Mouse (Mus musculus) ES-E14 (cell line): Measurements from ENCODE around the gene Rabgap1l. TPM values are rescaled to one million over a fixed set of nuclear protein-coding genes. Genes with fewer than 3 reads are reported as not detected.

Source experiments
- DNase-seq: peaks from one replicate; pipeline ENCODE4 v3.0.0-alpha.2; 2013; ENCODE audit warnings: low read depth, low spot score
- H3K27ac ChIP-seq: 2 replicates; pipeline ENCODE4 v1.5.1; 2012; ENCODE audit warnings: low read depth, mild to moderate bottlenecking, low read length, moderate library complexity, mixed read lengths; ENCODE audit not compliant: poor library complexity, insufficient read depth, severe bottlenecking
- H3K36me3 ChIP-seq: 2 replicates; pipeline ENCODE4 v1.6.1; 2012; ENCODE audit warnings: mild to moderate bottlenecking, low read length, moderate library complexity, mixed read lengths; ENCODE audit not compliant: control insufficient read depth, poor library complexity, insufficient read depth, severe bottlenecking
- H3K4me1 ChIP-seq, 2 experiments: fragments of 150-350 bp in 1 of 2; sonication (generic) in 1 of 2; 2 replicates each; pipeline ENCODE4 v1.6.1; 2012; ENCODE audit warnings: low read length in 2 of 2, mild to moderate bottlenecking in 1 of 2, mixed read lengths in 1 of 2; ENCODE audit not compliant: control insufficient read depth in 2 of 2, insufficient read depth in 2 of 2, poor library complexity in 1 of 2
- H3K4me3 ChIP-seq, 2 experiments: fragments of 150-350 bp in 1 of 2; sonication (generic) in 1 of 2; 2 replicates each; pipeline ENCODE4 v1.5.1; 2012; ENCODE audit warnings: low read length in 2 of 2, low read depth in 1 of 2, mild to moderate bottlenecking in 1 of 2, mixed read lengths in 1 of 2; ENCODE audit not compliant: insufficient read depth in 1 of 2, poor library complexity in 1 of 2, severe bottlenecking in 1 of 2
- H3K9ac ChIP-seq: 2 replicates; pipeline ENCODE4 v1.6.1; 2012; ENCODE audit warnings: low read depth, mild to moderate bottlenecking, low read length, mixed read lengths; ENCODE audit not compliant: poor library complexity, insufficient read depth, severe bottlenecking
- H3K9me3 ChIP-seq: fragments of 150-350 bp; sonication (generic); 2 replicates; pipeline ENCODE4 v1.6.1; 2012; ENCODE audit warnings: low read depth, mild to moderate bottlenecking, low read length; ENCODE audit not compliant: control insufficient read depth, insufficient read depth
- CHD2 ChIP-seq: IDR thresholded peaks from 2 replicates; pipeline ENCODE4 v1.6.1; 2014; ENCODE audit warnings: mild to moderate bottlenecking, low read depth, low read length, inconsistent platforms
- HCFC1 ChIP-seq: IDR thresholded peaks from 2 replicates; pipeline ENCODE4 v1.6.1; 2012; ENCODE audit warnings: low read length, inconsistent platforms, borderline replicate concordance; ENCODE audit not compliant: insufficient read depth
- MAFK ChIP-seq: IDR thresholded peaks from 2 replicates; pipeline ENCODE4 v1.6.1; 2014; ENCODE audit warnings: mild to moderate bottlenecking, low read depth, low read length, inconsistent platforms; ENCODE audit not compliant: insufficient read depth
- ZC3H11A ChIP-seq: IDR thresholded peaks from 2 replicates; pipeline ENCODE4 v1.6.1; 2012; ENCODE audit warnings: low read depth, mild to moderate bottlenecking, inconsistent platforms, low read length, borderline replicate concordance
- ZNF384 ChIP-seq: IDR thresholded peaks from 2 replicates; pipeline ENCODE4 v1.6.1; 2012; ENCODE audit warnings: low read depth, low read length, inconsistent platforms
- in situ Hi-C, 2 experiments: fragments of 600-800 bp; cut with MboI; formaldehyde crosslinking; loops; one replicate each; pipeline ENCODE4 v1.15.1; 2025; ENCODE audit warnings: low sequenced_read_pairs in 2 of 2, inconsistent platforms in 1 of 2; ENCODE audit not compliant: unreplicated experiment in 2 of 2
- total RNA-seq: library from RNA; depleted of rRNA; stranded (reverse); fragments of 300-350 nt; gene quantifications from 2 replicates; pipeline ENCODE4 v1.2.3, GENCODE M21; 2012

Rabgap1l gene
- total RNA-seq, 1 experiment = 10.3 TPM

DNA sequence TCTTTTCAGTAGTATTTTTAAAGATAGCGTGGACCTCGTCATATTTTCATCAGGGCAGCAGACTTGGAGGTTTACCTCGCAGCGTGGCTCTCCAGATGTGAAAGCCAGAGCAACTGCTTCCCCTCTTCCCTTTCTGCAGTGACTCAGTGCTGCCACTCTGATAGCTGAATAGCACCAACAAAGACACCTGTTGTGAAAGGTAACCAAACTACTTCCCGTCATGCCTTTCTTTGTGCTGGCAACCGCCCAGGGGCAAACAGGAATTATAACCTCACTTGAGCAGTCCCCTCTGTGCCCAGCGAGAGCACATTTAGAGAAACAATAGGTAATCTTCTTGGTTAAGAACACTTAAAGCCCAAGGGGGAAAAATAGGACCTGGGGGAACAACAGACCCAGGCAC is 484.0 kb downstream of the Rabgap1l start:
- TF ChIP-seq HCFC1 = no peak
- in situ Hi-C loops = no loop called here
- DNase-seq = peak; percentile 39
- no peak overlapping the region for H3K27ac ChIP-seq
- H3K9ac ChIP-seq = no peak overlapping the region
- no peaks in the 10 kb centered on the region; the same call in 1 of the 2 replicates for H3K36me3 ChIP-seq
- H3K9me3 ChIP-seq = no peaks in the 10 kb centered on the region
- peaks cover 11 to 14% of the 10 kb centered on the region in 2 experiments; a peak in 3 of 4 replicates for H3K4me1 ChIP-seq
- H3K4me3 ChIP-seq = peak overlapping the region in 1 of 2 experiments; percentile 3; a peak in 1 of 4 replicates

DNA sequence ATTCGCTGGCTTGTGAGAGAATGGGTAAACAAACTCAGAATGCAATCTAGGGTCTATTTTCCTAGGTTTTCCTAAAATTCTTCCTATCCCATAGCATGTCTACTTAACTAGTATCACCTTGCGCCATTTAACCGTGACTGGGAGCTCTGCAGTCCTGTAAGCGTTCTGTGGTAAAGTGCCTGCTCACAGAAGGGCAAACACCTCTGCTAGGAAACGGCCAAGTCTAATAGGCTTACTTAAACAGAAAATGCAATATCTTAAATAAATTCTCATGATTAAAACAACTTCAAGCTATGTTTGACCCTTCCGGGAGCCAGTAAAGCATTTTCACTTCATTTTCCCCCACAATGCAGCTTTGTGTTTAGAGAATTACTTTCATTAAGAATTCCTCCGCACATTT is 484.5 kb downstream of the Rabgap1l start:
- in situ Hi-C loops = no loop called here
- H3K4me3 ChIP-seq = peak overlapping the region in 1 of 2 experiments; percentile 3; a peak in 1 of 4 replicates

DNA sequence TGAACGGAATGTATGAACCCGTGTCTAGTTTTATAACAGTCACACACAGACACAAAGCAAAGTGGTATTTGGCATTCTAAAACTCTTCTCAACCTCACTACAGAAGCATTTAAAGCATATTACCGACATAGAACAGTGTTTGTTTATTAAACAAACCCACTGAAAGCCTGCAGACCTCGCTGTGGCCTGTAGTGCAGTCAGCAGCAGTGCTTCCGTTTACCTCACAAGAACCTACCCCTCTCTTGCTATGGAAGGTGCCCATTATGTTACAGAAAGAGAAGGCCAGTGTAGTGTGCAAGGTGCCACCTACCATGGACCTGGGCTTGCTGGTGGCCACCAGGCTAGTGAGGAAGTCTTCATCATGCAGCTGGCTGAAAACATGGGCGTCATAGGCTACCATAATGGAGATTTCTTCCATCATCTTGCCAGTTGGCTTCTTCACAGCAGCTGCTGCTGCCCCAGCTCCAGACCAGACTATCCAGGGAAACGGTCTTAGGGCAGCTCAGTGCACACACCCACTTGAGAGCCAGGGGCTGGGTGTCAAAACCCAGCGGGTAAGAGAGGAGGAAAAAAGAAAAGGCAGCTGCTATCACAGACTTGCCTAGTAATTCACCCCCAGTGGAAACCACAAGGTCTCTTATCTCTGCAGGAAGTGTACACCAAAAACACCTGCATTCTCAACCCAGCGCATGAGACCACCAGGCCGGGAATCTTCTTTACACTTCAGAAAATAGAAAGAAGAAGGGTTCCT is 486.0 kb downstream of the Rabgap1l start:
- in situ Hi-C loops = no loop called here
- Histone ChIP-seq H3K27ac (no peak overlapping the region), H3K4me1 (peaks cover 10 to 14% of the 10 kb centered on the region in 2 experiments; a peak in 3 of 4 replicates), H3K9ac (no peak overlapping the region), H3K36me3 (no peaks in the 10 kb centered on the region; the same call in 1 of the 2 replicates), H3K9me3 (no peaks in the 10 kb centered on the region), H3K4me3 (no peak overlapping the region)
- TF ChIP-seq ZC3H11A (no peak), CHD2 (no peak), ZNF384 (no peak), MAFK (no peak)
- no peak for DNase-seq

More for the DNA sequence above, 484.5 kb downstream of the Rabgap1l start:
- Histone ChIP-seq H3K9me3 (no peaks in the 10 kb centered on the region), H3K27ac (no peak overlapping the region), H3K4me1 (peaks cover 11 to 14% of the 10 kb centered on the region in 2 experiments; a peak in 3 of 4 replicates), H3K36me3 (no peaks in the 10 kb centered on the region; the same call in 1 of the 2 replicates), H3K9ac (no peak overlapping the region)
- no peak for TF ChIP-seq CHD2
- TF ChIP-seq ZNF384 = no peak
- no peak for TF ChIP-seq HCFC1
- TF ChIP-seq MAFK = no peak
- TF ChIP-seq ZC3H11A = no peak
- no peak for DNase-seq

DNA sequence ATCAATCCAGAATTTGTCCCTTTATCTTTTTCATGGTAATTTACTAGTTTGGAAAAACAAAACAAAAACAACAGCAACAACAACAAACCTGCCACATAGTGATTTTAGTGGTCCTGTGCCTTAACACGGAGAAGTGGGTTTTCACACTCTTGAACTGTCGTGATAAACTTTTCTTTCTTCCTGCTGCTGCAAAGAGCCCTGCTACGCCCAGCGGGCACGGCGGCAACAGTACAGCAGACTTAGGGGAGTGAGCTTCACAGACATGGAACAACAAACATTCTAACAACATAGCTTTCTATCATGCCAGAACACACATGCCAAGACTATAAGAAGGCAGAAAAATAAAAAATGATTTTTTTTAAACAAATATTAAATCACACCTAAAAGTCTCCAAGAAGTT is 486.7 kb downstream of the Rabgap1l start:
- Histone ChIP-seq H3K4me3 (no peak overlapping the region), H3K27ac (no peak overlapping the region), H3K9ac (no peak overlapping the region), H3K9me3 (no peaks in the 10 kb centered on the region), H3K36me3 (no peaks in the 10 kb centered on the region; the same call in 1 of the 2 replicates), H3K4me1 (peaks cover 3 to 13% of the 10 kb centered on the region in 2 experiments; a peak in 3 of 4 replicates)
- TF ChIP-seq ZNF384 (no peak), MAFK (no peak), ZC3H11A (no peak), HCFC1 (no peak), CHD2 (no peak)
- DNase-seq = no peak
- in situ Hi-C loops = no loop called here

DNA sequence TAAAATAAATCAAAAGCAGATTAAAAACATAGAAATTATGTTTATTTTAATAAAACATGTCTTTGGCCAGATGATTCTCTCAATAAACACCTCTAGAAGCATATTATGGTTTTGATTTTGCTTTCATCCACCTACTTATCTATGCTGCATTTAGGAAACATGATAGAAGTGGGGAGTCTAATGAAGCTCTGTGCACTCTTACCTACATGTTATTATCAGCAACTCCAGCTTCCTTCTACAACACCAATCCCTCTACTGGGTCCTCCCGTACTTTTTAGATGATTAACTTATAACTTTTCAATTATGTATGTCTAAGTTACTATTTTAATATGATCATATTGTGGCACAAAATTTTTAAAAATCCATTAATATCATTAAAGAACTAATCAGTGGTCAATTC is 487.2 kb downstream of the Rabgap1l start:
- in situ Hi-C loops = no loop called here
- Histone ChIP-seq H3K9me3 (no peaks in the 10 kb centered on the region), H3K9ac (no peak overlapping the region), H3K4me3 (no peak overlapping the region), H3K4me1 (peaks cover 3 to 10% of the 10 kb centered on the region in 2 experiments; a peak in 2 of 4 replicates), H3K36me3 (no peaks in the 10 kb centered on the region; the same call in 1 of the 2 replicates), H3K27ac (no peak overlapping the region)
- TF ChIP-seq MAFK = no peak
- no peak for TF ChIP-seq ZNF384
- TF ChIP-seq ZC3H11A = no peak
- no peak for TF ChIP-seq CHD2
- no peak for TF ChIP-seq HCFC1
- DNase-seq = no peak
